Mouse (Mus musculus) ES-CJ7 (cell line): ENCODE measurements around the gene Spi1.
"Not testable (repeated sequence)": the region's sequence is repeated elsewhere in the genome, so short reads cannot be mapped to it uniquely, and the experiment has no call there.

ENCODE experiments used
- DNase-seq: peaks from one replicate; pipeline ENCODE4 v3.0.0; 2011; ENCODE audit warnings: low read depth, low spot score

Spi1 gene

DNA sequence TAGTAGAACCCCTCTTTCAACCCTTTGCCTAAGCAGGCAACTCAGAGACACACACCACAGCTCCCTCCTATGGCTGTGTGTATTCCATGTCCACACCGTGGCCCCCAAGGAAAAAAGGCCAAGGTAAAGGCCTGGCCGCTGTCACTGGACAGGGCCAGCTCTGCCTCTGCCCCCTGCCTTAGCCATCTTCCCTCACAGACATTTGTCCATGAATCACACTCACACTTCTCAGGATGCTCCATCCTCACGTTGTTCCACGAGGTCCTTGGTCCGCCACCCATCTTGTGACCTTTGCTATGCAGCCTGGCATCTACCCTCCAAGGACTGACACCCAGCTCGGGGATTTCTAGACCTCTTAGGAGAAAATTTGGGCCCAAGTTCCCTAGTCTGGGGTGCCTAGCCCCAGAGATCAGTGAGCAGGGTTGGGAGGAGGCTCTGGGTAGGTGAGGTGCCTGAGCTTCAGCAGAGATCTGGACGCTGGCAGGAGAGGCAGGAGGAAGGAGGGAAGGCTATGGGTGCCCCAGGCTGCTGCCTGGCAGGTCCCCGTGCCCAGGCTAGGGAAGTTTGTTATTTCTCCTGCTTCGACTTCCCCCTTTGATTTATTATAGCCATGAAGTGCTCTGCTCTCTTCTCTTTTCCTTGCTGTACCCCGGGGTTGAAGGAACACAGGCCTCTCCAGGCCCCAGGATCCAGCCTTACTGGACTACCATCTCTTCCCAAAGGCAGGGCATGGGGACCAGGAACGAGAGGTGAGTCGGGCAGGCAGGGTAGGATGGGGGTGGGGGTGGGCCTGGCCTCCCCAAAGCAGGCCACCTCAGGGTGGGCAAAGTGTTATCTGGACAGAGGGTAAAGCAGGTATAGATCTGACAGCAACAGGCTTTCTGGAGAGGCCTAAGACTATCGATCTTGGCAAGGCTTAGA lies at the start of gene Spi1:
Spi1 (plus strand) TSS at position 616 of the 921 bp plus-strand sequence.
- no peak for DNase-seq

DNA sequence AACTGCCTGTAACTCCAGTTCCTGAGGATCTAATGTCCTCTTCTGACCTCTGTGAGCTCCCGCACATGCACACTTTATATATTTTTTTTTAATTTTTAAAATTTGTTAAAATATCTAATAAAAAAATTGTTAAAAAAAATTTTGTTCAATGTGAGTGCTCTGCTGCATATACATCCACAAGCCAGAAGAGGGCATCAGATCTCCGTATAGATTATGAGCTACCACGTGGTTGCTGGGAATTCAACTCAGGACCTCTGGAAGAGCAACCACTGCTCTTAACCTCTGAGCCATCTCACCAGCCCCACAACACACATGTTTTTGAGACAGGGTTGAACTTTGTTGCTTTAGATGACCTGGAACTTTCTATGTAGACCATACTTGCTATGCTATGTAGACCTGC lies 49.2 kb upstream of the Spi1 start:
- peak; percentile 72 for DNase-seq

DNA sequence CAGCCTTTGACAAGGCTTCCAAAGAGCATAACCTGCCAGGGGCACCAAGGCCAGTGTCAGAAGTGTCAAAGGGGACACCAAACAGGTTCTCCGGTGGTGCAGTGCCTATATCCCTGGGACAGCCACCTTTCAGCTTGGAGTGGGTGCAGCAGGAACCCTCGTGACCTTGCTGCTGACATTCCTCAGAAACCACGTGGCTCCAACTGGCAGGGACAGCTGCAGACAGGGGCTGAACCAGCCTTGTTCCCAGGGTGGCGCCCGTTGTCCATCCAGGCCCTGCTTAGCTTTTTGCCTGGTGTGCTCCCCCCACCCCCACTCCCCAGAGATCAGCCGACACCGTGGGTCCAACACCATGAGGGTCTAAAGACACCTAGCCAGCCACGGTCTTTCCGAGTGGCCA lies 46.8 kb upstream of the Spi1 start, which contains the start of gene Rapsn:
Rapsn (plus strand) TSS at position 236 of the 400 bp plus-strand sequence.
- DNase-seq = no peak

DNA sequence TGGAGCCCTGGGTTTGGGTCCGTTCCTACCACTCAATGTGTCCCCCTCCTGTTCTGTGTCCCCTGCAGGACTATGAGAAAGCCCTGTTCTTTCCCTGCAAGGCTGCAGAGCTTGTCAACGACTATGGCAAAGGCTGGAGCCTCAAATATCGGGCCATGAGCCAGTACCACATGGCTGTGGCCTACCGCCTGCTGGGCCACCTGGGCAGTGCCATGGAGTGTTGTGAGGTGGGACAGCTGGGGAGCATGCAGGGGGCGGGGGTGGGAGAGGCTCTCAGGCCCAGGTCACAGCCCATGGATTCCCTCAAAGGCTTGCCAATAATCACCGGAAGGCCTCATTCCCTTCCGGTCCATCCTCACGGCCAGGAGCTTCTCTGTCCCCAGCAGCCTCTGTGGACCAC lies 40.4 kb upstream of the Spi1 start:
- no peak for DNase-seq

DNA sequence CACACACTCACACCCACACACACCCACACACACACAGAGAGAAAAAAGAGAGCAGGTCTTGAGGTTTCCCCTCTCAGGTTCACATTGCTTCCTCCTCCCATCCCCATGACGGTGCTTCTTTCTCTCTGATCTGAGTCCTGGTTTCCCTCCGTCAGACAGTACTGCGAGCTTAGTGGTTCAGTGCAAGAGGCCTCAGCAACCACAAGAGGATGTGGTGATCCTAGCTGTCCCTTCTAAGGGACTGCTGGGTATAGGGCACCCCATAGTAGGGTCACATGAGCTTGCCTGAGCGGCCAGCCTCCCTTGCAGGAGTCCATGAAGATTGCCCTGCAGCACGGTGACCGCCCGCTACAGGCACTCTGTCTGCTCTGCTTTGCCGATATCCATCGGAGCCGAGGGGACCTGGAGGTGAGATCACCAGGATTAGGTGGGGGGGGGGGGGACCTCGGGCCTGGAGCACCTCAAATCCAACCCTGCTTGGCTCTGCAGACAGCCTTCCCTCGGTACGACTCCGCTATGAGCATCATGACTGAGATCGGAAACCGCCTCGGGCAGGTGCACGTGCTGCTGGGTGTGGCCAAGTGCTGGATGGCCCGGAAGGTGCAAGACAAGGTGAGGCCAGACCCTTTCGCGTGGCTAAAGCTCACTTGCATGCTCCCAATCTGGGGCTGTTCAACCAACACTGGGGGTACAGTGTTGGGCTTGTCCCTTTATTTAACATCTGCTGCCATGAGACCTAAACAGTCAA lies 39.4 kb upstream of the Spi1 start:
- peak; percentile 70 for DNase-seq

DNA sequence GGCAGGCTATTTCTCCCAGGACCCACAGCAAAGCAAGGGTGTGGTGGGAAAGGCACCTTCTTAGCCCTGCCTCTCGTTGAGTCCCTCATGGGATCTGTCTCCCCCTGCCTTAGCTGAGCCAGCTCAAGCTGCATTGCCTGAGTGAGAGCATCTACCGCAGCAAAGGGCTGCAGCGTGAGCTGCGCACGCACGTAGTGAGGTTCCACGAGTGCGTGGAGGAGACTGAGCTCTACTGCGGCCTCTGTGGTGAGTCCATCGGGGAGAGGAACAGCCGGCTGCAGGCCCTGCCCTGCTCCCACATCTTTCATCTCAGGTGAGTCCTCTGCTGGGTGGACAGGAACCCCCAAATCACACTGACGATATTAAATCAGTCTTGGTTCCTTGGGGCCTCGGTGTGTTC lies 37.5 kb upstream of the Spi1 start:
- peak; percentile 32 for DNase-seq

DNA sequence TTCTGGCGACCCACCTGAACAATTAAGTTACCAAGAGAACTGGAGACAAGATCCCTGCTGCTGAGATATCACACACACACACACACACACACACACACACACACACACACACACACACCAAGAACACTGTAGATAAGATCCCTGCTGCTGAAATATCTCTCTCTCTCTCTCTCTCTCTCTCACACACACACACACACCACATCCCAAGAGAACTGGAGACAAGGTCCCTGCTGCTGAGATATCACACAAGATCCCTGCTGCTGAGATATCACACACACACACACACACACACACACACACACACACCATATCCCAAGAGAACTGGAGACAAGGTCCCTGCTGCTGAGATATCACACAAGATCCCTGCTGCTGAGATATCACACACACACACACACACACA lies 36.4 kb upstream of the Spi1 start:
- not testable (repeated sequence) for DNase-seq

- DNase-seq = no peak
These were observed 34.8 kb upstream of the Spi1 start for GRCm38 (mm10) chr2:91047359-91047758.

DNA sequence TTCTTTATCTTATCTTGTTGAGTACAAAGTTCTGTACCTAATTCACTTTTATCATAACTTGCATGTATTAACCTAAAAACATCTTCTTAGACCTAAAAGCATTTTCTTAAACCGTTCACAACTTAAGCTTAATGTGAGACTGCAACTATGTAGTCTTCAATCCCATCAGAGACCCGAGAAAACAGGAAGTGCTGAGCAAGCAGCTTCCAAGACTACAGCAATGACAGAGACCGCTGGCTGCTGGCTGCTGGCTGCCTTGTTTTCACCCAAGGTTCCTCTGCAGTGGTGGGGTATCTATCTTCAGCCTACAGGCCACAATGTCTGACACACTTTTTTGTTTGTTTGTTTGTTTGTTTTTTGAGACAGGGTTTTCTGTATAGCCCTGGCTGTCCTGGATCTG lies 30.3 kb upstream of the Spi1 start:
- DNase-seq = no peak

DNA sequence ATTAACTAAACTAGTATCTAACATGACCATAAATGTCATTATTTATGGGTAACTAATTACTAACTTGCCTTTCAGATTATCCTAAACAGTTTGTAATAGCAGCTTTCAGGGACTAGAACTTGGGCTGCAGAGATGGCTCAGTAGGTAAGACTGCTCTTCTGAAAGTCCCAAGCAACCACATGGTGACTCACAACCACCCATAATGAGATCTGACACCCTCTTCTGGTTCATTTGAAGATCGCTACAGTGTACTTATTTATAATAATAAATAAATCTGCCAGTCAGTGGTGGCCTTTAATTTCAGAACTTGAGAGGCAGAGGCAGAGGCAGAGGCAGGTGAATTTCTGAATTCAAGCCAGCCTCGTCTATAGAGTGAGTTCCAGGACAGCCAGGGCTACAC lies 29.4 kb upstream of the Spi1 start:
- no peak for DNase-seq

GRCm38 (mm10) chr2:91053181-91053933 lies 28.8 kb upstream of the Spi1 start:
- no peak for DNase-seq

DNA sequence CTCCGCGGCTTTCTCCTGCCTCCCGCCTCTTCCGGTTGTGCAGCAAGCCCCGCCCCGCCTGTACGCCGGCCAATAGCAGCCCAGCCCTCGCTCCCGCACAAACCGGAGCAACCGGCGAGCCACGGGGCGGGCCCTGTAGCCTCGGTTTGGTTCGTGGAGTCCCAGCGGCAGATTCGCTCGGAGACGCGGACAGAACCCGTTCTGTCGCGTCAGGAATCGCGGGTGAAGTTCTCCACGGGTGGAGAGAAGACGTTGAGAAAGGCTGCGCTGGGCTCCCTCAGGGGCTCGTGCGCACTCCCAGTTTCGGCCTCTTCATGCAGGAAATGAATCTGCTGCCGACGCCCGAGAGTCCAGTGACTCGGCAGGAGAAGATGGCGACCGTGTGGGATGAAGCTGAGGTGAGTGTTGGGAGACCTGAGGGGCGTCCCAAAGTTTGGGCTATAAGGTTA lies 28.2 kb upstream of the Spi1 start, which contains the start of gene Psmc3:
Psmc3 (plus strand) TSS at position 76 of the 449 bp plus-strand sequence.
- peak; percentile 88 for DNase-seq

DNA sequence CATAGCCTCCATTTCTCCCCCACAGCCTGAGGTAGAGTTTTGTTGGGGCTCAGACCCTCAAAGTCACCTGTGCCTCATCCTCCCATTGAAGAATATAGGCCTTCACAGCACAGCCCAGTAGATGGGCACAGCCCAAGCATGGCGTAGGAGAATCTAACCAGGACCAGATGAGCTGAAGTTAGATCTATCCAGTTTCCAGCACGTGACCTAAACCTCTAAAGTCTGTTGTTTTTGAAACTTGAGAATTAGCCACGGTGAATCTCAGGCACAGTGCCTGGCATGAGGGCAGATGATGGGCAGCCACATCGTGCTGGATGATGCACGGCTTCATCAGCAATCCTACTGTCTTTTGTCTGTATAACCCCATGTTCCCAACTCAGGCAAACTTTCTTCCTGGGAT lies 23.8 kb upstream of the Spi1 start:
- DNase-seq = no peak

DNA sequence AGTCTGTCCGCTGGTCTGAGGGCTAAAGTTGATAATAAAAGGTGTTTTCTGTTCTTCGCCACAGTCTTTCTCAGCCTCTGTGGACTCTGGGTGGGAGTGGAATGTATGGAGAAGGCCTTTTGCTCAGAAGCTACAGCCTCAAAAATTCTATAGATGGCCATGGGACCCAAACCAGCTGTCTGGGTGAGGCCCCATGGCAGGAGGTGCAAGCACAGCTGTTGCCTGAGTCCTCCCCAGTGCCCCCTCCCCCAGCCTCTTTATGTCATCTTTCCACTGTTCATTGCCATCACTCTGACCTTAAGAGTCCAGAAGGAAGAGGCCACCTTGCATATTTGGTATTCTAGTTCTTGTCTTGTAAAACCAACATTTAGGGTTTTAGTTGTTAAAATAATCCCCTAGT lies 22.8 kb upstream of the Spi1 start:
- DNase-seq = no peak

DNA sequence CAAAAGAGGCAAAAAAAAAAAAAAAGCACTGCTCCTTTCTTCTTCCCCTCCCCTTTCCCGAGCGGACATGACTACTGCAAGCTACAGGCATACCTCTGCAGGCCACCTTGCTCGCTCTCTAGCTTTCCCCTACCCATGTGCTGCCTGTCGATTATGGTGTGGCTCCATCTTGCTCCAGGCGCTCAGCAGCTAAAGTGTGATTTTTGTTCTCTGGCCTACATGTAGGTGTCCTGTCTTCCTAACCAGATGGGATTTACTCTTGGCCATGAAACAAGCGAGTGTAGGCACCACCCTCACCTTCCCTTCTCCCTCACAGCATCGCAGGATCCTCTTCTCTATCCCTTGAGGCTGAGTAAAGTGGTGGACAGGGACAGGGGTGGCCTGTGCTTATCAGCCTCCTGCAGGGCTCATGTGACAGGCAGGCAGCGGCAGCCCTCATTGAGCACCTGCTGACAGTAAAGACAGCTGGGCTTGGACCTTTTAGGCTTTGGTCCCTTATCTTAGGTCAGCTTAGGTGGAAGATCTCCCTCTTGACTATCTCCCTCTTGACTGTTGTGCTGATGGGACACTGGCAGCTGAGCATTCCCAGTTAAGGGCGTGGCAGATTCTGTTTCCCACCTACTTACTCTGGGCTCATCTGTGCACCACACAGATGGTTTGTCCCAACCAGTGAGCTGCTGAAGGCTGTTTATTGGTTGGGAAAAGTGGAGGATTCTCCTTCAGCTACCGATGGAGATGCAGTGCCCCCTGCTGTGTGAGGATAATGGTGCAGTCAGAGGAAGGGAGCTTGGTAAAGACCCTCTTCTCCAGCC lies 21.4 kb upstream of the Spi1 start:
- peak; percentile 81 for DNase-seq

DNA sequence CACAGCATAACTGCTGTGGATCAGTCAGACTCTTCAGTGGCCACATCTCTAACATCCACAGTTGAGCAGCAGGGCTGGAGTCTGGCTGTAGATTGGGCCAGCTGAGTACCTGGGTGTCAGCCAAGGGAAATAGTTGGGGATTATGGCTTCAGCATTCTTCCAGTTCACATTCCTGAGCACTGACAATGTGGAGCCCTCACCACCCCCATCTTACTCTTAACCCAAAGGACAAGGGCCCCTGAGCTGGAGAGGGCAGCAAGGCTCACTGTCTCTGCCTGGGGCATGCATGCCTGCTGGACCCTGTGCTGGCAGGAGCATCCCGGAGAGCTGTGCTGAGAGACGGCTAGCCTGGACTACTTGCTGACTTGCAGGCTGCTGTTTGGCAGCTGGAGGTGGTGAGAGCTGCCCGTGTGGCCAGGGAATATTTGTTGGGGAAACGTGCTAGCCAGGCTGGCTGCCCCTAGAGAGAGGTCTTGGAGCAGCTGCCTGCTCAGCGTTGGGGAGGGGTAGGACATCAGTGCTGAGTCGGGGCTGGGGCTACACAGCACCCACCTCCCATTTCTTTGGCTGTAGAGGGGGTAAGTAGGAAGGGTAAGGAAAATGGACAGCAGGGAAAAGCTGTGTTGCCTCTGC lies 20.2 kb upstream of the Spi1 start:
- DNase-seq = no peak

- DNase-seq = no peak
These were observed 19.2 kb upstream of the Spi1 start for GRCm38 (mm10) chr2:91062779-91063606.

GRCm38 (mm10) chr2:91064211-91064610 lies 18.0 kb upstream of the Spi1 start:
- peak; percentile 65 for DNase-seq

GRCm38 (mm10) chr2:91065544-91065943 lies 16.6 kb upstream of the Spi1 start:
- peak; percentile 65 for DNase-seq

GRCm38 (mm10) chr2:91066455-91066854 lies 15.7 kb upstream of the Spi1 start:
- no peak for DNase-seq
